Mouse (Mus musculus) kidney, adult 2 months (tissue): Measurements from ENCODE around the gene Gm21060.
"Not testable (repeated sequence)": the region's sequence is repeated elsewhere in the genome, so short reads cannot be mapped to it uniquely, and the experiment has no call there.

ENCODE experiments used
- CTCF ChIP-seq: fragments of 200-500 bp; conservative IDR thresholded peaks from 2 replicates; pipeline ENCODE4 v1.5.1; 2011; ENCODE audit warnings: low read depth, mild to moderate bottlenecking, control low read depth, low read length, moderate library complexity, mixed read lengths; ENCODE audit not compliant: insufficient read depth, insufficient read length
- POLR2A ChIP-seq: fragments of 200-500 bp; IDR thresholded peaks from one replicate; pipeline ENCODE4 v1.6.1; 2011; ENCODE audit warnings: low read depth, low read length, control low read depth

GRCm38 (mm10) chr19:61247334-61247733 lies 49.5 kb downstream of the Gm21060 start:
- TF ChIP-seq POLR2A, CTCF: not testable (repeated sequence)
